Mouse (Mus musculus) erythroid progenitor cell, adult 5-6 weeks (primary cell): ENCODE measurements around the gene Pyroxd1. TPM values are rescaled to one million over a fixed set of nuclear protein-coding genes. Genes with fewer than 3 reads are reported as not detected.
"Not testable (repeated sequence)": the region's sequence is repeated elsewhere in the genome, so short reads cannot be mapped to it uniquely, and the experiment has no call there.

Source experiments
- ATAC-seq: replicated peaks from 2 replicates; pipeline ENCODE4 v1.8.0; 2016; ENCODE audit warnings: moderate number of reproducible peaks, mild to moderate bottlenecking, moderate TSS enrichment, inconsistent platforms; ENCODE audit not compliant: poor library complexity, low FRiP score, severe bottlenecking
- total RNA-seq, 2 experiments: library from RNA; stranded (forward) in 1 of 2; stranded (reverse) in 1 of 2; fragments of 150-400 nt in 1 of 2; fragments of 186-747, 209-891 nt in 1 of 2; gene quantifications; 2 replicates each; pipeline versions ENCODE4 v1.2.3 to v1.2.4; 2015 to 2017; ENCODE audit warnings: low replicate concordance in 2 of 2

The Pyroxd1 gene
- 3.6 and 7.1 TPM in 2 replicates for total RNA-seq (2015; ENCODE audit: low replicate concordance)
- total RNA-seq (2017; ENCODE audit: low replicate concordance) = 1.5 and 4.8 TPM in 2 replicates

DNA sequence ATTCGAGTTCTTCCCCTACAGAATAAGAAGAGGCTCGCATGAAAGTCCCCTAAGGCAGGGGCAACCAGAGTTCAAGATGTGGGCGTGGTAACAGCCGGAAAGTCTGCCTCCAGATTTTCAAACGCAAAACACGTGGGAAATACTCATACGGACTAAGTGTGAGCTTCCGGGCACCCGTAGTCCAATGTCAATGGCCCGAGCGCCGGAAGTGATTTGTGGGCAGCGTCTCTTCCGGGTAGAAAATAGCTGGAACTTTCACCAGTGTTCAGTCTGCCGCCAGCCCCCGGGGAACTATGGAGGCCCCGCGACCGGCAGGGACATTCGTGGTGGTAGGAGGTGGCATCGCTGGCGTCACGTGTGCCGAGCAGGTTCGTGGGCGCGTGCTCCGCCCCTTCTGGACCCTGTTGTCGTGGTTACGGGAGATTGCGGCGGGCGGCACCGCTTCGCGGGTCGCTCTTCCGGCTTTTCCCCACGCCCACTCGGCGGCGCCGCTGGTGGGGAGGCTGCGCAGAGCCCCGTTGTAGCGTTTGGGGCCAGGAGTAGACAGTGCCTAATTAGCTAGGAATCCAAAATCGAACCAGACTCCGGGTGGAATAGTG is at the start of gene Pyroxd1:
Gene Pyroxd1 (plus strand): TSS at position 215 of the 599 bp plus-strand sequence.
- ATAC-seq = peak; percentile 95

DNA sequence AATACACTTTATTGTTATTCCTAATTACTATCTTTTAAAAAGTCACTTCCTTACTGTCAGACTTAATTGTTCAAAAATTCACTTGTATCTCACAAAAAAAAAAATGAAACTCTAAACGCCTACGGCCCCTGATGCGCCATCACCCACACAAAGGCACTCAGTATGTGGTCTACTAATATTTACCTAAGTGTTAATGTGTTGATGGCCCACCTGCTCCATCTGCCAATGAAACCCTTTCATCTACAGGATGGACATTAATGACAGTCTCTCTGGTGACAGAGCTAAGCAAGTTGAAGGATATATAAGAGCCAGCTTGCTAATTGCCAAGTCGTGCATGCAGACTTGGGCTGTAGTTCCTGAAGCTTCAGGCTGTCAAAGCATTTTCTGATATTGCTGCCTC is 47.4 kb upstream of the Pyroxd1 start, which contains the start of gene Iapp:
Gene Iapp (plus strand): TSS at position 326 of the 400 bp plus-strand sequence.
- no peak for ATAC-seq

DNA sequence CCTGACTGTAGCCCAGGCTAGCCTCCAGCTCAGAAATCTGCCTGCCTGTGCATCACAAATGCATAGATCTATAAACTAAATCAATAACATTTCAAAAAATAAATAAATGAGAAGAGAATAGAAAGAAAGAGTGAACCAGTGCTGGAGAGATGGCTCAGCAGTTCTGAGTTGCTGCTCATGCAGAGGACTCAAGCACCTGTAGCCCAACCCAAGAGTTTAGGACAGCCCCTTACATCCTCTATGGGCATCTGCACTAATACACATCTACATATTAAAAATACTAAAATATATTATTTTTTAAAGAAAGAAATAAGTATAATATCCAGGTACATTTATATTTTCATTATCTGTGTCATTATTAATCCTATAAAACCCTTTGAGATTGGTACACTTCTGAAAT is 40.4 kb upstream of the Pyroxd1 start:
- no peak for ATAC-seq

DNA sequence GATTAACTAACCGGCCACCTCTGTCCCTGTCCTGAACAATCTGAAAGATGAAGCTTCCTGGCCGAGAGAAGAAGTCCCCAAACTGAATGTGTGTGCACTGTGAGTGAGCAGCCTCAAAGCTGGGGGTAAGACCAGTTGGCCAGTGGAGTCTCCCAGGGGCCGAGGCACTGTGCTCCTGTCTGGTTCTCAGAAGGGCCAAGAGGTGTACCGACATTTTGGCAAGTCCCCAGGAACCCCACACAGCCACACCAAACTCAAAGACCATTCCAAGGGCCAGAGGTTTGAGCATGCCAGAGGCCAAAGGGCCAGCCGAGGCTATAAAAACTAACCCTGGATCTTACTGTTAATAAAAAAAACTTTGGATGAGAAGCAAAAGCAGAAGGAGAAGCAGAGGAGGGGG is 31.2 kb upstream of the Pyroxd1 start:
- ATAC-seq = no peak

DNA sequence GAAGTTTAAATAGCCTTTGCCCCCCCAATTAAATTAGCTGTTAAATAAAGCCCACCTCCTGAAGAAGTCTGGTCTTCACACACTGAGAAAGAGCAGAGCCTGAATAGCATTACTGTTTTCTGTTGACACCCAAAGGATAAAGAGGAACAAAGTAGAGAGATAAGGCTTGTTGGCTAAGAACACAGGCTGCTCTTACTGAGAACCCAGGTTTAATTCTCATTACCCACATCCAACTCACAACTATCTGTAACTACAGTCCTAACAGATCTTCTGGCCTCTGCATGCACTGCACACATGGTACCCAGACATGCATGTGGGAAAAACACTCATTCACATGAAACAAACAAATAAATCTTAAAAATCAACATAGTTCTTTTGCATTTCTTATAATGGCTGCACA is 28.3 kb upstream of the Pyroxd1 start:
- ATAC-seq = no peak

DNA sequence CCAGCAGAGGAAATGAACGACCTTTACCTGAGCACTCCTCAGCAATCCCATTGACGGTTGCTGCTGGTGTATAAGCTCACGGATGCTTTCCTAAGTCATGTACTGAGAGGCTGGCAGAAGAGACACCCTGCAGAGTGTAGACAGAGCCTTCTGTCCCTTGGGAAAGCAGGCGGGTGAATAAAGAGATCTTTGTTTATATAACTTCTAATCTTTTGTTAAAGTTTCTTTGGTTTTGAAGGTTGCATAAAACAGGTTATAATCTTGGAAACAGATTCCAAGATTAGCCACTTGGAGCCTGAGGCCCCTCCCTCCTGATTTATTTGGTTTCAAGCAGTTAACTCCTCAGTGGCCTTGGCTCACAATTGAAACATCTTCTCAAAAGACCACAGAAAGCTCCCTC is 22.6 kb upstream of the Pyroxd1 start, which contains the start of gene Slco1a5:
Gene Slco1a5 (minus strand): TSS at position 101 of the 400 bp plus-strand sequence.
- no peak for ATAC-seq

DNA sequence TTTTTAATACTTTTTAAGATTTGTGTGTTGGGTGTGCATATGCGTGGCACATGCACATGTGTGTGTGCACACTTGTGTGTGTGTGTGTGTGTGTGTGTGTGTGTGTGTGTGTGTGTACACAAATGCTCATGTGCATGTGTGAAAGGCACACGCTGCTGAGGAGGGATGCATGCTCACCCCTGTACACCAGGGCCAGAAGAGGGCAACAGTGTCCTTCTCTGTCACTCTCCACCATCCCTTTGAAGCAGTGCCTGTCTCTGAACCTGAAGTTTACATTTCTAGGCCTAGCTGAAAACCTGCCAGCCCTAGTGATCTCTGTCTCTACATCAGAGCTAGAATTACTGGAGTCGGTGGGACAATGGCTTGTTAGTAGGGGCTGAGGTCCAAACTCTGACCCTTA is 18.9 kb upstream of the Pyroxd1 start:
- ATAC-seq = no peak

DNA sequence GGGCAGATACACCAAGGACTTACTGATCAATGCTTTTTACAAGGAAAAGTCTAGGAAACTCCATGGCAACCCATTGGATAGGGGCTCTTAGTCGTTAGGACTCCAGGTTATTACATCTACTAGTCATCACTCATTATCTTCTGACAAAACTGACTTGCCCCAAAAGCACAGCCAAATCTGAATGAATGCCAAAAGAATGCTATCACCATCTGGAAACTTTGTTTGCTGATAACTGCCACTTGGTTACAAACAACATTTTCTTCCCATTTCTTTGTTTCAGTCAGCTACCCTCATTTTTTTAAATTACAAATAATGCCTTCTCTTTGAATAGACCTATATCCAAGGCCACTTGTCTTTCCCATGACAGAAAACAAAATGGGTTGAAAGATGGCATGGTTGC is 16.3 kb upstream of the Pyroxd1 start:
- no peak for ATAC-seq

DNA sequence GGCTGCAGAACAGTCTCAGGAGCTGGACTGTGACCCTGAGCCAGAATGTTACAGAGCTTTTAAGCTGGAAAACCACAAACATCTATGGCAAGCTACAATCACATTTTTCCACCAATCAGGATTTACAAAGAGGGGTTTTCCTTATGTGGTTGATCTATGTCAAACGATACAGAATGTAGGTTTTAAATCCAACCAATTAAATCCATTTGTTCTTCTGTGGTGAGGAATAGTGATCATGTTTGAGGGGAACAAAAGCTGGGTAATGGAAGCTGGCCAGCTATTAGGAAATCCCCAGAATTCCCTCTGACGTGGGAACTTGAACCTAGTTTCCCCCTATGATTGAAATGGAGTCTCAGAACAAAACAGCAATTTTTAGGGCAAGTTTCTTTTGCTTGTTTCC is 6.5 kb upstream of the Pyroxd1 start:
- no peak for ATAC-seq

DNA sequence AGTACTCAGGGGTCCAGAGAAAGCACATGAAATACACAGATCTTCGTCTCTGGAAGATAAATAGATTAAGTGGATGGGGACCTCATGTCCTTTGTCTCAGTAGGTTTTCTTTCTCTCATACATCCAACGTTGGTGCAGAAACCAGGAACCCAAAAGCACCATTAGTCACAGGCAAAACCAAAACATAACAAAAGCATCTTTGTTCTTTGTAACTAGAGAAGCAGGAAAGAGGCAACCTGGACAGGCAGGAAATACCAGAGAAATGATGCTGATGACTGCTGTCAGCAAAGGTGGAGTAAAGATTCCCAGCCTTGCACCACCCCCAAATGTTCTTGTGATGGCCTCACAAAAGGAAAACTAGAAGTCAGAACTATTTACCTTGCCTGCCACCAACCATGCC is 5.9 kb upstream of the Pyroxd1 start:
- no peak for ATAC-seq

DNA sequence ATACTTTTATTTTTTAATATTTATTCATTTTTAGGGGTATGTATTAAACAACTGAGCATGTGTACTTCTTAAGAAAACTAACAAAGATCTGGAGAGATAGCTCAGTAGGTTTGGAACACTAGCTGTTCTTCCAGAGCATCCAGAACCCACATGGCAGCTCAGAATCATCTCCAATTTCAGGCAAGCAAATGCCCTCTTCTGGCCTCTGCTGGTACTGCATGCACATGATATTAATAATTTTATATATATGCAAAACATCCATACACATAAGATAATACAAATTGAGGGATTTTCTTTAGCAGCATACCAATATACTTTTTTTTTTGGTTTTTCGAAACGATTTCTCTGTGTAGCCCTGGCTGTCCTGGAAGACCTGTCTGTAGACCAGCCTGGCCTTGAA is 1.9 kb upstream of the Pyroxd1 start:
- ATAC-seq = no peak

DNA sequence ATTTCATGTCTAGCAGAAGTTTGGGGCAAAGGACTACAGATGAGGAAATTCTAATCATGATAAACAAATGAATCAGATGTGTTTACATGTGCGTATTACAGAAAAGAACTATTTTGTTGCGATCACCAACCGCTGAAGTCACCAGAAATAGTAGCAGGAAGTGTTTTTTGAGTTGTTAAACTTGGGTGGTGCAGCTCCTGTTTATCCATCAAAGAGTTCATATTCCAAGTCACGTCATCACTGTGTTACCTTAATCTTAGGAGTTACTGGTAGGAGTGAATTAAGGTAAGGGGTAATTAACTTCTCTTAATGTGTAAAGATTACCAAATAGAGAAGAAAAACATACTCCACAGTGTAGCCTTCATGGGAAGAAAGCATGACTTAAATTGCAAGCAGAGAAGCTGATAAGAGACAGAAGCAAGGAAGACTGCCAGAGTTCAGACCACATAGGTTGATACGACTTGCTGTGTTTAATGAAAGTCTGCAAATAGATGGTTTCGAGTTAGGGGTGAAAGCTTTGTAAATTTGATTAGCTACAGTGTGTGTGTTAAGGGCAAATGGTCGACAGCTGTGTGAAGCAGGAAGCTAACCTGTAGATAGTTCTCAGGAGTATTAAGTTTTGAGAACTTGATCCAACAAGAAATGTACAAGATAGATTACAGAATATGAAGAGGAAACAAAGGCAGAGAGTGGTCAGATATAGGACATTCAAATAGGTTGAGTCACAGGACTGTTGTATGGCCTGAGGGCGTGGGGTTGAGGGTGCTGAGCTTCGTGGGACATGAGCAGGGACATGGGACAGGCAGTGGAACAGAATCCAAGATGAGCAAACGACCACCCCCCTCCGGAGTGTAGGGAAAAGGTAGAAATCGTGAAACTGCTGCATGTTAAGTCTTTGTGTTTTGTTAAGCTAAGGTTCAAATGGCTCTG is 992 bp downstream of the Pyroxd1 start:
- ATAC-seq = no peak

DNA sequence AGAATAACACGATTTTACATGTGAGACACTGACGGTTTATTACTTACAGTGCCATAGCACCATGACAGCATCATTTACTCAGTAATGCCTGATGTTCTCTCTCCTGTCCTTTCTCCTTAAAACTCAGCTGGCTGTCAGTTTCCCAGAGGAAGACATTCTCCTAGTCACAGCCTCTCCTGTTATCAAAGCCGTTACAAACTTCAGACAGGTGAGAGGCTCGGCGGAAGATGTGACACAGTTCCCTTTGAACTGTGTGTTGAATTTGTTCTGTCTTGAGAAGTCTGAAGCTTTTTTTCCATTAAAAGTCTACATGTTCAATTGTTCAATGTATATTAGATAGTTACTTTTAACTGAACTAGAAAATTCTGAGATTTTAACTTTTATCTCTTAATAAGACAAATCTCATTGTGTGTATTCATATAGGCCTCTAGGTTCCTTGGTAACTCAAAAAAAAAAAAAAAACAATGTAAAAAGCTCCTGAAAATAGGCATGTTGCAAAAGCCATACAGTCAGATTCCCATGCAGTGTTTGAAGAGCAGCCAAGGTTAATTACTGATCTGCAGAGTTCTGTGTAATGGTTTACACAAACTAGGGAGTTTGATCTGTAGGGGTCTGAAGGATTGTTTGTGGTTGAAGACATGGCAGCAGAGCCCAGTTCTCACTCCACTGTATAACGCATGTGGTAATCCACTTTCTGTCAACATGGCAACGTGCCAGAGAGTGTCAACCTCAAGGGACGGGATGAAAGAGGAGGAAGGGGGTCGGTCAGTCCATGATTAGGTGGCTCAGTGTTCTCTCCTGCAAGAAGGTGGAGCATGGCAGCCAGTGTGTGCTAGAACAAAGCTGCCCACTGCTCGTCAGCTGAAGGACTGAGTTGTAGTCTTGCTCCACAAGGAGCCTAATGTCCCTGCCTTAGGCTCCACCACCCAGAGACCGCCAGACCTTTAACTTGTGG is 2.3 kb downstream of the Pyroxd1 start:
- no peak for ATAC-seq

DNA sequence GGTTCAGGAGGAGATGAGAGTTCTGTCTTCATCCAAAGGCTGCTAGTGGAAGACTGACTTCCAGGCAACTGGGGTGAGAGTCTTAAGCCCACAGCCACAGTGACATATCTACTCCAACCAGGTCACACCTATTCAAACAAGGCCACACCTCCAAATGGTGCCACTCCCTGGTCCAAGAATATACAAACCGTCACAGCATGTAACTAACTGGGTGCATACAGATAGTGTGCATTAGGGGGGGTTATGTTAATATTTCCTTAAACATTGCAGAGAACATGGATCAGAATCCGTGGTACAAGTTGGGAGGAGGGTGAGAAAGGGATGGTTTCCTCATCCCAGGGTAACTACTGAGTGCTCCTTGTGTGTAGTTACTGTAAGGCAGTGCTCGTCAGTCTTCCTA is 6.6 kb downstream of the Pyroxd1 start:
- not testable (repeated sequence) for ATAC-seq

DNA sequence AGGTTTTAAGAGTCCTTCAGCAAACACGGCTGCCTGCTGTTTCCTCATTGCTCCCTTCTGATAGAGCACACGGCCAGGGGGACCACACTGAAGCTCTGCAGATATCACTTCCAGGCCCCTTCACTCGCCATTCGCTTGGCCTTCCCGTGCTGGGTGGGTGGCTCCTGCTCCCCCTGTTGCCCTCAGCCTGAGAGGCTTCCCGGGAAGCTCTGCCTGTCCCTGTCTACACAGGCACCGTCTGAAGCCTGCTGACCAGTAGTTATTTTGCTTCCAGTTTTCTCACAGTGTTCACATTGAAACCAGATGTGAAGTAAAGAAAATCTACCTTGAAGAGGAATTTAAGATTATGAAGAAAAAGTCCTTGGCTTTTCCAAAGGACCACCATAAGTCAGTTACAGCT is 11.7 kb downstream of the Pyroxd1 start:
- no peak for ATAC-seq

DNA sequence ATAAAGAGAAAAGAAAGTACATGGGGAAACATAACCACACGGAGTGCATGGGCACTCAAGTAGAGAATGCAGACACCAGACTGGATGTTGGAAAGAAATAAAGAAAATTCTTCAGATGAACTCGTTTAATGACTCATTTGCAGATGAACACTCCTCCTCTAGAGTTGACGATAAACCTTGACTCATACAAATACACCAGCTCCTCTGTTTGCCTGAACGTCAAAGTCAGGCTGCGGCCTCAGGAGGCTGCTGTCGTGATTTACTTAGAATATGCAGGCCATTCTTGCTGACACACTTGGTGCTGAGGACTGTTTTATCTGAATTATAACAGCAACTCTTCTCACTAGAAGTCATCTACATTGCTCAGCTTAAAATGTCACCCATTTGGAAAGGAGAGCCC is 16.6 kb downstream of the Pyroxd1 start:
- no peak for ATAC-seq

DNA sequence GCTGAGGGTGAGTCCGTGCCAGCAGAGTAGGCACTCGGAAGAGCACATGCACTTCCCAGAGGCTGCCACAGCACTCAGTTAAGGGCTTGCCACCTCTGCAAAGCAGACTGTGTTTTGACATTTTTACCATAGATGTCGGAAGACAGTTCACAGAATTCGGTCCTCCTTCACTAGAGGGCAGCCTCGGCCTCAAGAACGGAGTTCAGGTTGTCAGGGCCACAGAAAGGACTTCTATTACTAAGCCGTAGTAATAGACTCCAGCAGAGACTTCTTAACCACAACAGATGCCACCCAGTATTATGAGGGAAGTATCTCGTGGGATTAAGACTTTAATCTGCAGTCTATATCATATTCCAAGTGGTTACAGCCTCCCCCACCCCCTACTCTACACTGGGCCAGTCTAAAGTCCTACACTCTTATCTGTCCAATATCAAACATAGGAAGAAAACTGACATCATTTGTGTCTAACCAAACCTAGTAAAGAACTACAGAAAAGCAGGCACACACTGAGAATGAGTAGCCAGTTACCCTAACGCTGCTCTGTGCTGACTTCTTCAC is 17.6 kb downstream of the Pyroxd1 start:
- ATAC-seq = no peak

DNA sequence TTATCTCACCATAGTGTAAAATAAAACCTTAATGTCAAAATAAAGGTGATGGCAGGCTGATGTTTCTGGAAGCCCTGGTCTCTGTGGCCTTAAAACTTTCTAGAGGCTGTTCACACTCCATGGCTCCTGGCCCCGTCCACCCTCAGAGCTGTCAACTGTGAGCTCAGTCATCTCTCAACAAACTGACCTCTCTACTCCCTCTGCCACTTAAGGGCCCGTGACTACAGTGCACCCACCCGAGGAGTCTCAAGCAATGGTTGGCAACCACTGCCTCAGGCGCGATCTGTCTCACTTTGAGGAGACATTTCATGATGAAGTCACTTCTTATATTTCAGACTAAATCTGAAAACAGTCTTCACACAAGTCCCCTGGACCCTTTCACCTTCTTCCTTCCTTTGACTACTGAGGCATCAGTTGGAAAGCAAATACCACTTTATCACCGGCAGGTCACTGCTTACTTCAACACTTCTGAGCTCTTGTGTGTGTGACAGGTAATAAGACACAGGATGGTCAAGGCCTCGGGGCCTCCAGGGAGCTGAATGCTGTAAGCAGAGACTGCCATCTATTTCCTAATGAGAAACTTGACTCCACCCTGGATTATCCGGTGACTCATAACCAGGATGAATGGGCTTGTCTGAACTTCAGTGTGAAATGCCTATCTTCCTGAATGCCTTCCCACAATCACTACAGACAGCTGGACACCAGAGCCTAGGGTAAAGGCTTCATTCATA is 20.5 kb downstream of the Pyroxd1 start:
- ATAC-seq = no peak

DNA sequence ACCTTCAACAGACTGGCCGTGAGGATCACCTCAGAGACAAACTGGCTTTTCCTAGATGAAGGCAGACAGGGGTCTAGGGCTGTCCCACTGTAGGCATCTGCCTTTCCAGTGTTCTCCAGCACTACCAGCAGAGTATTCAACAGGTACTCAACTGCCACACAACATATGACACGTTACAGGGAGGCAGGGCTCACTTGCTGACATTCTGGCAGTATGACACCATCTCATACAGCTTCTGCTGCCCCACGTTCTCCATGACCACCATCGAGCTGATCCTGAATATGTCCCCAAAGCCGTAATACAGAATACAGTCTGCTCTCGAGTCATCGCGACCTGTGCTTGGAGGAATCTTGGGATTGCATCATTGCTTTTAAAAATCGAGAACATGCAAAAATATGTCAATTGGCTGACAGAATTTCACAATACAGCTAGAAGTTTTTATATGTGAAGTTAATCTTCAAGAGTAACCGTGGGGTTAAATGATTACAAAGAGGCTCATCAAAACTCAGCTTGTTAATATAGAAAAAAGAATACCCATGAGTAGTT is 21.1 kb downstream of the Pyroxd1 start:
- ATAC-seq = no peak
